Mouse (Mus musculus) forebrain, embryonic 12.5 days (tissue): Measurements from ENCODE around the gene Hes7. TPM values are rescaled to one million over a fixed set of nuclear protein-coding genes. Genes with fewer than 3 reads are reported as not detected.

Source experiments
- ATAC-seq: fragments of 200-750 bp; cut with Nextera tagmentation; 2 replicates; pipeline ENCODE4 v1.8.0; 2017; ENCODE audit warnings: moderate TSS enrichment; ENCODE audit not compliant: low FRiP score
- H3K27ac ChIP-seq: fragments of 300-500 bp; sonication (generic); 2 replicates; pipeline ENCODE4 v1.5.1; 2016; ENCODE audit warnings: mild to moderate bottlenecking
- H3K27me3 ChIP-seq: fragments of 300-500 bp; sonication (generic); 2 replicates; pipeline ENCODE4 v1.6.1; 2016; ENCODE audit warnings: mild to moderate bottlenecking
- H3K36me3 ChIP-seq: fragments of 300-500 bp; sonication (generic); replicated peaks from 2 replicates; pipeline ENCODE4 v1.6.1; 2016; ENCODE audit warnings: mild to moderate bottlenecking
- H3K4me1 ChIP-seq: fragments of 300-500 bp; sonication (generic); 2 replicates; pipeline ENCODE4 v1.6.1; 2016
- H3K4me2 ChIP-seq: fragments of 300-500 bp; sonication (generic); 2 replicates; pipeline ENCODE4 v1.6.1; 2016; ENCODE audit warnings: mild to moderate bottlenecking, moderate library complexity
- H3K4me3 ChIP-seq: fragments of 300-500 bp; sonication (generic); replicated peaks from 2 replicates; pipeline ENCODE4 v1.5.1; 2016; ENCODE audit warnings: mild to moderate bottlenecking
- H3K9ac ChIP-seq: fragments of 300-500 bp; sonication (generic); 2 replicates; pipeline ENCODE4 v1.6.1; 2016; ENCODE audit warnings: mild to moderate bottlenecking
- H3K9me3 ChIP-seq: fragments of 300-500 bp; sonication (generic); 2 replicates; pipeline ENCODE4 v1.6.1; 2016
- WGBS: fragments of 180-500 bp; shearing (Covaris S2); methylation state at CpG from one replicate; pipeline ENCODE4 v1.1.7; 2016; 5-methylcytosine and 5-hydroxymethylcytosine counted together
- polyA plus RNA-seq: library from polyadenylated mRNA; unstranded; fragments of >200 nt; fragmentation: Nextera tagmentation; extraction: Ambion mirVana; gene quantifications from 2 replicates; pipeline ENCODE4 v1.2.1, GENCODE M21; 2016

Hes7 gene
- polyA plus RNA-seq, 1 experiment from 2014 or later = 0.43 TPM

GRCm38 (mm10) chr11:69098039-69098761 lies 22.0 kb upstream of the Hes7 start:
- 15% methylated on average over 8 of the region's 8 CpGs for WGBS
- peak overlapping the region; percentile 44; the same call in 1 of the 2 replicates for H3K9ac ChIP-seq
- H3K4me1 ChIP-seq = peaks cover 69% of the 10 kb centered on the region

DNA sequence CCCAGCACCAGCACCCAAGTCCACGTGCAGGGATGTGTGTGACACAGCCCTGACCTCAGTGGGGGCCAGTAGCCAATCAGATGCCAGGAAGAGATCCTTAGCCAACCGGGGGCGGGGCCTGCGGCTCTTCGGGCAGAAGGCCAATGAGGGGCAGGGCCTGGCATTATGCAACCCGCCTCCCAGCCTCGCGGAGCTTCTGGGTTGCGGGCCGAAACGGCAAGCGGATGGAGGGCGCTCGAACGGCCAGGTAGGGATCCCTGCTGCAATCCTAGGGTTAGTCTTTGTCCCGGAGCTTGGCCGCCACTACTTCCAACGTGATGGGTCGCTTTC lies 21.5 kb upstream of the Hes7 start:
- 1% methylated on average over 19 of the region's 19 CpGs for WGBS
- Histone ChIP-seq H3K27me3 (no peaks in the 10 kb centered on the region), H3K9me3 (no peaks in the 10 kb centered on the region), H3K4me1 (peaks cover 69% of the 10 kb centered on the region), H3K9ac (peak overlapping the region; percentile 44), H3K4me3 (peak overlapping the region; percentile 50), H3K4me2 (peak overlapping the region; percentile 72), H3K27ac (peak overlapping the region; percentile 87), H3K36me3 (peaks cover 31% of the 10 kb centered on the region)
- ATAC-seq = peak; percentile 54

More at GRCm38 (mm10) chr11:69098039-69098761, 22.0 kb upstream of the Hes7 start:
- no peak for ATAC-seq
- no peaks in the 10 kb centered on the region for H3K9me3 ChIP-seq
- peak overlapping the region; percentile 50 for H3K4me3 ChIP-seq
- H3K27ac ChIP-seq = peak overlapping the region; percentile 87
- H3K4me2 ChIP-seq = peak overlapping the region; percentile 72
- peaks cover 26% of the 10 kb centered on the region for H3K36me3 ChIP-seq
- no peaks in the 10 kb centered on the region for H3K27me3 ChIP-seq

DNA sequence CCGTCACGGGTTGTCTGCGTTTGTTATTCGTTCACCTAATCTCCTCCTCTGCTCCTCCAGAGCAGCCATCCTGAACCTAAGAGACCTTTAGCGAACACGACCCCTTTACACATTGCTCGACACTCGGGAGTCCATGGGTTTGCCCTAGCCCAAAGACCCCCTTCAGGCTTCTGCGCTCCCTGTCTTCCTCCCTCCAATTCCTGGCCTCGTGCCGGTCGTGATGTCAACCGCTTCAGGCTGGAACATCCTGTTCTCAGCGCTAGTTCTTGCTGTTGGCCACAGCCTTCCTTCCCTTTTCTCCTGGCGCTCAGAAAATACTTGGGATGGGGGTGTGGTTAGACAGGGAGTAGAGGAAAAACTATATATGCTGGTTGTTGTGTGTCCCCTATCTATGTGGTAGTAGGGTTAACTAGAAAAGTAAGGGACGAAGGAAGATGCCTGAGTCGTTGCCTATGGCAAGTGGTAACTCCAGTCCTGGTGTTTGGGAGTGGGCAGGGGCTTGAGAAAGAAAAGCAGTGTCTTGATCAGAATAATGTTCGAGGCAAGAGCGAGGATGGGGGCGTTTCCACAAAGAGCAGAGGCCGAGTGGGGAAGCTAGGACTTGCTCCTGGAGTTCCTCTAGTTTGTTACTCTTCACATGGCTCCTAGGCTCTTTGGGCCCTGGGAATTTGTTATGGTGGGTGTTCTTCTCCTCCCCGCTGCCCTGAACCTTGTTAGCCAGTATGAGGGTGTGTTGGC lies 20.9 kb upstream of the Hes7 start:
- peaks cover 37% of the 10 kb centered on the region for H3K36me3 ChIP-seq
- peak overlapping the region; percentile 44 for H3K9ac ChIP-seq
- ATAC-seq = no peak
- peaks cover 64% of the 10 kb centered on the region for H3K4me1 ChIP-seq
- no peaks in the 10 kb centered on the region for H3K9me3 ChIP-seq
- H3K4me3 ChIP-seq = peak overlapping the region; percentile 50
- H3K4me2 ChIP-seq = peak overlapping the region; percentile 72
- no peaks in the 10 kb centered on the region for H3K27me3 ChIP-seq
- under 1% methylated on average over 22 of the region's 22 CpGs for WGBS
- H3K27ac ChIP-seq = peak overlapping the region; percentile 87

DNA sequence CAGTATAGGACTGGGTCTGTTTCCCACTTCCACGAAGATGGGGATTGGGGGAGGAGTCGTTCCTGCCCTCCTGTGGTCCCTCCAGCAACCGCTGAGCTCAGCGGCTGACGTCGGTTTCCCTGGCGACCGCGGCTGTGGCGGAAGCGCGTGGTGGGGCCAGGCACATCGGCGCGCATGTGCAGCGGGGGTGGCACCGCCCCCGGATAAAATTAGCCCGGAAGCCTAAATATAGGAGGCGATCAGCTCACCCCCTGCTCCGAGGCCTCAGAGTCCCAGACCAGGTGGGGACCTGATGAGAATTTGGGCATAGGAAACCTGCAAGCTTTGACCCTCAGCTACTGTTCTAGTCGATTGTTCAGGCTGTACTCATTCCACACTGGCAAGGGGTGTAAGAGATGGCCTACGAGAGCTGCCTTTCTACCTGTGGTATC lies 20.3 kb upstream of the Hes7 start:
- ATAC-seq = peak; percentile 33
- Histone ChIP-seq H3K4me1 (peaks cover 61% of the 10 kb centered on the region), H3K4me2 (peak overlapping the region; percentile 72), H3K9me3 (no peaks in the 10 kb centered on the region), H3K9ac (peak overlapping the region; percentile 44), H3K4me3 (peak overlapping the region; percentile 50), H3K27me3 (no peaks in the 10 kb centered on the region), H3K27ac (peak overlapping the region; percentile 87), H3K36me3 (peaks cover 43% of the 10 kb centered on the region)
- WGBS = under 1% methylated on average over 23 of the region's 23 CpGs

DNA sequence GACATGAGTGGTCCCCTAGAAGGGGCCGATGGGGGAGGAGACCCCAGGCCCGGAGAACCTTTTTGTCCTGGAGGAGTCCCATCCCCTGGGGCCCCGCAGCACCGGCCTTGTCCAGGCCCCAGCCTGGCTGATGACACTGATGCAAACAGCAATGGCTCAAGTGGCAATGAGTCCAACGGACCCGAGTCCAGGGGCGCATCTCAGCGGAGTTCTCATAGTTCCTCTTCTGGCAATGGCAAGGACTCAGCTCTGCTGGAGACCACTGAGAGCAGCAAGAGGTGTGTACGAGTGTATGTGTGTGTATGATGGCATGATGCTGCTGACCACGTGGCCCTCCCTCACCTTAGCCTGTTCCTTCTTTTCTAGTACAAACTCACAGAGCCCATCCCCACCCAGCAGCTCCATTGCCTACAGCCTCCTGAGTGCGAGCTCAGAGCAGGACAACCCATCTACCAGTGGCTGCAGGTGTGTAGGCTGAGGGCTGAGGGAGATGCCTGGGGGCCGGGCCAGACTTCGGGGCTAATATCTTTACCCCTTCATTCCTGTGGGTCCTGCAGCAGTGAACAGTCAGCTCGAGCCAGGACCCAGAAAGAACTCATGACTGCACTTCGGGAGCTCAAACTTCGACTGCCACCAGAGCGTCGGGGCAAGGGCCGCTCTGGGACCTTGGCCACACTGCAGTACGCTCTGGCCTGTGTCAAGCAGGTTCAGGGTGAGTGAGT lies 19.4 kb upstream of the Hes7 start:
- Histone ChIP-seq H3K4me2 (peak overlapping the region; percentile 72), H3K27ac (no peak overlapping the region), H3K9ac (peak overlapping the region; percentile 44), H3K4me1 (peaks cover 53% of the 10 kb centered on the region), H3K4me3 (peak overlapping the region; percentile 50; the same call in 1 of the 2 replicates), H3K27me3 (no peaks in the 10 kb centered on the region), H3K36me3 (peaks cover 52% of the 10 kb centered on the region), H3K9me3 (no peaks in the 10 kb centered on the region)
- WGBS = 90% methylated on average over 20 of the region's 20 CpGs
- ATAC-seq = no peak

DNA sequence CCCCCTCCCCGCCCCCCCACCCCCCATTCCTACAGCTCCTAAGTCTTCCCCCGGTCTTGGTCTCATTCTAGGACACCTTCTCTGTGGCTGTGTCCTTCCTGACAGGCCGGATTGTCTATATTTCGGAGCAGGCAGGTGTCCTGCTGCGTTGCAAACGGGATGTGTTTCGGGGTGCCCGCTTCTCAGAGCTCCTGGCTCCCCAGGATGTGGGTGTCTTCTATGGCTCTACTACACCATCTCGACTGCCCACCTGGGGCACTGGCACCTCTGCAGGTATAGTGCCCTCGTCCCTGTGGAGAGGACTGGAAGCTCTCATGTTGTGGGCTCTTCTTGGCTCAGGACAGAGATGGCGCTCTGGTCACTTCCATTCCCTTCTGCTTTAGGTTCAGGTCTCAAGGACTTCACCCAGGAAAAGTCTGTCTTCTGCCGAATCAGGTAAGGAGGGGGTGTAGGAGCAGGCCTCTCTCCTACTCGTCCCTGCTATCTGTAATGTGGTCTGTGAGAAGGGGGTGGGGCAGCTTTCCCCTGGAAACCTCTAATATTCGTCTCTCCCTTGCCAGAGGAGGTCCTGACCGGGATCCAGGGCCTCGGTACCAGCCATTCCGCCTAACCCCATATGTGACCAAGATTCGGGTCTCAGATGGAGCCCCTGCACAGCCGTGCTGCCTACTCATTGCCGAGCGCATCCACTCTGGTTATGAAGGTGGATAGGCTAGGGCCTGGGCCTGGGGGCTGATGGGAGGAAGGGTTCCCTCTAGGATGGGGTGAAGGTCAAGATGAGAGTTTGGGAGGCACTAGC lies 18.4 kb upstream of the Hes7 start:
- 93% methylated on average over 20 of the region's 21 CpGs for WGBS
- peaks cover 43% of the 10 kb centered on the region for H3K4me1 ChIP-seq
- H3K4me3 ChIP-seq = no peak overlapping the region
- no peaks in the 10 kb centered on the region for H3K27me3 ChIP-seq
- H3K4me2 ChIP-seq = no peak overlapping the region
- H3K9ac ChIP-seq = no peak overlapping the region
- ATAC-seq = no peak
- H3K36me3 ChIP-seq = peaks cover 62% of the 10 kb centered on the region
- H3K9me3 ChIP-seq = no peaks in the 10 kb centered on the region
- H3K27ac ChIP-seq = no peak overlapping the region

DNA sequence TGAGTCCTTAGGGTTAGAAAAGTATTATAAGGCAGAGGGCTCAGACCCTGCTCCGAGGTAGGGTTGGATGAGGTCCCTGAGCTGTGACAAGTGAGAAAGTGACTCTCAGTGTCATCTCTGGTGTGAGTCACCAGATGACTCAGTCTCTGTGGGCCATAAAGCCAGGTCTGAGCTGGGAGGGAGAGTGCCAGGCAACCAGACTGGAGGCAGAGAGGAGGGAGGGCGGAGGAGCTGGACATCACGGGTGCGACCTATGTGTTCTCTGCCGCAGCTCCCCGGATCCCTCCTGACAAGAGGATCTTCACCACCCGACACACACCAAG lies 17.8 kb upstream of the Hes7 start:
- ATAC-seq = no peak
- Histone ChIP-seq H3K4me3 (no peak overlapping the region), H3K4me2 (no peak overlapping the region), H3K27ac (no peak overlapping the region), H3K27me3 (no peaks in the 10 kb centered on the region), H3K9ac (no peak overlapping the region), H3K4me1 (peaks cover 38% of the 10 kb centered on the region), H3K36me3 (peaks cover 68% of the 10 kb centered on the region), H3K9me3 (no peaks in the 10 kb centered on the region)
- 94% methylated on average over 7 of the region's 7 CpGs for WGBS

DNA sequence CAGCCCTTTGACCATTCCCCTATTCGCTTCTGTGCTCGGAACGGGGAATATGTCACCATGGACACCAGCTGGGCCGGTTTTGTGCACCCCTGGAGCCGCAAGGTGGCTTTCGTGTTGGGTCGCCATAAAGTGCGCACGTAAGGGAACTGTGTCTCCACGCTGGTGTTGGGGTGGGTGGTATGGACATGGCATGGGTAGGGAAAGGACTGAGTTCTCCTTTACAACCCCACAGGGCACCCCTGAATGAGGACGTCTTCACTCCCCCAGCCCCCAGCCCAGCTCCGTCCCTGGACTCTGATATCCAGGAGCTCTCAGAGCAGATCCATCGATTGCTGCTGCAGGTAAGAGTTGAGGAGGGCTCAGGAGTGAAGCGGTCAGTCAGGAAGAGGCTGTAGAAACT lies 17.1 kb upstream of the Hes7 start:
- H3K4me2 ChIP-seq = no peak overlapping the region
- H3K27ac ChIP-seq = no peak overlapping the region
- no peak overlapping the region for H3K9ac ChIP-seq
- H3K4me3 ChIP-seq = no peak overlapping the region
- 94% methylated on average over 14 of the region's 14 CpGs for WGBS
- no peaks in the 10 kb centered on the region for H3K9me3 ChIP-seq
- peaks cover 30% of the 10 kb centered on the region for H3K4me1 ChIP-seq
- no peak for ATAC-seq
- peaks cover 75% of the 10 kb centered on the region for H3K36me3 ChIP-seq
- H3K27me3 ChIP-seq = no peaks in the 10 kb centered on the region

- WGBS = 87% methylated on average over 15 of the region's 15 CpGs
- Histone ChIP-seq H3K9ac (no peak overlapping the region), H3K36me3 (peaks cover 82% of the 10 kb centered on the region), H3K4me1 (peaks cover 24% of the 10 kb centered on the region), H3K4me2 (no peak overlapping the region), H3K9me3 (no peaks in the 10 kb centered on the region), H3K27ac (no peak overlapping the region), H3K27me3 (no peaks in the 10 kb centered on the region), H3K4me3 (no peak overlapping the region; the same call in 1 of the 2 replicates)
- no peak for ATAC-seq
Measured at GRCm38 (mm10) chr11:69103531-69104435, 16.4 kb upstream of the Hes7 start.

- Histone ChIP-seq H3K27me3 (no peaks in the 10 kb centered on the region), H3K4me2 (no peak overlapping the region), H3K9me3 (no peaks in the 10 kb centered on the region), H3K4me1 (peaks cover 18% of the 10 kb centered on the region), H3K36me3 (peaks cover 89% of the 10 kb centered on the region), H3K4me3 (no peak overlapping the region), H3K27ac (no peak overlapping the region), H3K9ac (no peak overlapping the region)
- ATAC-seq = no peak
- 93% methylated on average over 14 of the region's 14 CpGs for WGBS
Measured at GRCm38 (mm10) chr11:69104487-69104886, 15.7 kb upstream of the Hes7 start.

DNA sequence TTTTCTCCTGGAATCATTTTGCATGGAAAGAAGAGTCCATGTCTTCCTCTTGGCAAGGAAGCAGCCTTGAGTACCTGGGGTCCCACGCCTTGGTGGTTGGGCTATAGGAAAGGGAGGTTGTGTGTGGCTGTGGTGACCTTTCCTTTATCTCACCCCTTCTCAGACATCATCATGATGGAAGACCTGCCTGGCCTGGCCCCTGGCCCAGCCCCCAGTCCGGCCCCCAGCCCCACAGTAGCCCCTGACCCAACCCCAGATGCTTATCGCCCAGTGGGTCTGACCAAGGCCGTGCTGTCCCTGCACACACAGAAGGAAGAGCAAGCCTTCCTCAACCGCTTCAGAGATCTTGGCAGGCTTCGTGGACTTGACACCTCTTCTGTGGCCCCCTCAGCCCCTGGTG lies 15.0 kb upstream of the Hes7 start:
- Histone ChIP-seq H3K4me1 (peaks cover 11% of the 10 kb centered on the region), H3K4me3 (no peak overlapping the region), H3K27ac (no peak overlapping the region), H3K4me2 (no peak overlapping the region), H3K9ac (no peak overlapping the region), H3K9me3 (no peaks in the 10 kb centered on the region), H3K27me3 (no peaks in the 10 kb centered on the region), H3K36me3 (peaks cover 89% of the 10 kb centered on the region)
- 93% methylated on average over 6 of the region's 6 CpGs for WGBS
- ATAC-seq = no peak
